Mouse (Mus musculus): ENCODE measurements around the gene Spata13. TPM values are rescaled to one million over a fixed set of nuclear protein-coding genes. Genes with fewer than 3 reads are reported as not detected.

Gene Spata13
- total and polyA plus RNA-seq, 2 experiments from 2014 or later, result 16.5 to 34.1 TPM

DNA sequence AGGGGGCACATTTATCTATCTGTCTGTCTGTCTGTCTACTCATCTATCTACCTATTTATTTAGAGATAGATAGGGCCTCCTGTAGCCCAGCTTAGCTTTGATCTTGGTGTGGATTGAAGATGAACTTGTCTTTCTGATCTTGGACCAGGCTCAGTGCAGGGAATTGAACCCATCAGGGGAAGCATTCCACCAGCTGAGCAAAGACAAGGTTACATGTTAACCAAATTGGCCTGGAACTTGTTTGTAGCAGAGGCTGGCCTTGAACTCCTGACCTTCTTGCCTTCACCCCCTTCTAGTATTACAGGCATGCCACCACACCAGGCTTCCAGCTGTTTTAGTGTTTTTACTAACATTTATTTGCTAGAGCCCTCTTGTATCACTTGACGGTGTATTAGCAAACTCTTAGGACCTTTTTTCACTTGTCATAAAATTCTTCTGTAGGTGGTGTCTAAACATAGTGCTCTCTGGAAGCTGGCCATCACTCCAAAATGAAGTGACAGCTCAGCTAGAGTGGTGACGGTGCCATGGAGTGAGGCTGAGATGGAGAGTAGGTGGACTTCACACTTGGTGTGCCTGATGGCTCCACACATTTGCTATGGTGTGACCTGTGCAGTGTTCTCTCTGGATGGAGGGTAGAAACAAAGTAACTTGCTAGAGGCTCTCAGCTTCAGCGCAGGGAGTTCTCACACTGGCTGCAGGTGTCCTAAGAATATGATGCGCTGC is 163.0 kb downstream of the Spata13 start:
- ATAC-seq (no peak), DNase-seq (ENCODE audit: low spot score) (no peak)
- Histone ChIP-seq H3K9ac (replicated peaks; ENCODE audit: low read length) (no peak overlapping the region), H3K27ac (no peak overlapping the region), H3K4me3 (ENCODE audit: low read length) (no peak overlapping the region), H3K36me3 (ENCODE audit: insufficient read depth, low read length) (peaks cover 7% of the 10 kb centered on the region; the same call in 1 of the 2 replicates), H3K4me2 (ENCODE audit: low read depth, low read length) (no peak overlapping the region), H3K9me3 (ENCODE audit: low read length) (no peaks in the 10 kb centered on the region), H3K4me1 (ENCODE audit: insufficient read depth, low read length) (no peaks in the 10 kb centered on the region), H3K27me3 (ENCODE audit: insufficient read depth, low read length) (no peaks in the 10 kb centered on the region)
- no peak for TF ChIP-seq CTCF (IDR thresholded peaks at IDR 0.05; ENCODE audit: low read depth)
- 84% methylated on average over 4 of the region's 4 CpGs for WGBS

DNA sequence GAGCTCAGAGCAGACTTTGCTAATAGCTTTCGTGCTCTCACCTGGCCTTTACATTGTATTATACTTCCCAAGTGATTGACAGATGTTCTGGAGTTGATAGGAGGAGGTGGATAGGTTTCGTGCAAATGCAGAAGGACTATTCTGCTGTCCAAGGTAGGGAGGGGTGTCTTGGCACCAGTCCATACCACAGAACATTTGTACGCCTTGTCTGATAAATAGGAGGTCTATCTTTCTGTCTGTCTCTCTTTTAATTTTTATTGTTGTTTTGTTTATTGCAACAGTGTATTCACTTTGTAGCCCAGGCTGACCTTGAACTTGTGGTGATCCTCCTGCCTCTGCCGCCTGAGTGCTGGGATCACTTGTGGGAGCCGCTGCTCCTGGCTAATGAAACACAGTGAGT is 163.8 kb downstream of the Spata13 start:
- Histone ChIP-seq H3K4me1 (ENCODE audit: insufficient read depth, low read length) (no peaks in the 10 kb centered on the region), H3K4me2 (ENCODE audit: low read depth, low read length) (no peak overlapping the region), H3K36me3 (ENCODE audit: insufficient read depth, low read length) (peaks cover 10% of the 10 kb centered on the region; the same call in 1 of the 2 replicates), H3K4me3 (ENCODE audit: low read length) (no peak overlapping the region), H3K27me3 (ENCODE audit: insufficient read depth, low read length) (no peaks in the 10 kb centered on the region), H3K9me3 (ENCODE audit: low read length) (no peaks in the 10 kb centered on the region), H3K9ac (replicated peaks; ENCODE audit: low read length) (no peak overlapping the region), H3K27ac (no peak overlapping the region)
- WGBS, result 91% methylated on average over 5 of the region's 5 CpGs
- DNase-seq (ENCODE audit: low spot score), result no peak
- ATAC-seq, result no peak
- TF ChIP-seq CTCF (IDR thresholded peaks at IDR 0.05; ENCODE audit: low read depth), result no peak

- ATAC-seq (no peak), DNase-seq (ENCODE audit: low spot score) (no peak)
- 94% methylated on average over 4 of the region's 4 CpGs for WGBS
- no peak overlapping the region for H3K9ac ChIP-seq (replicated peaks; ENCODE audit: low read length)
- no peaks in the 10 kb centered on the region for H3K9me3 ChIP-seq (ENCODE audit: low read length)
- H3K36me3 ChIP-seq (ENCODE audit: insufficient read depth, low read length), result peaks cover 12% of the 10 kb centered on the region; the same call in 1 of the 2 replicates
- H3K4me3 ChIP-seq (ENCODE audit: low read length), result no peak overlapping the region
- no peak overlapping the region for H3K27ac ChIP-seq
- H3K27me3 ChIP-seq (ENCODE audit: insufficient read depth, low read length), result no peaks in the 10 kb centered on the region
- no peak for TF ChIP-seq CTCF (IDR thresholded peaks at IDR 0.05; ENCODE audit: low read depth)
- no peaks in the 10 kb centered on the region for H3K4me1 ChIP-seq (ENCODE audit: insufficient read depth, low read length)
- H3K4me2 ChIP-seq (ENCODE audit: low read depth, low read length), result no peak overlapping the region
These were observed 164.9 kb downstream of the Spata13 start for GRCm38 (mm10) chr14:60798721-60799120.

- H3K27me3 ChIP-seq (ENCODE audit: insufficient read depth, low read length), result no peaks in the 10 kb centered on the region
- no peak overlapping the region for H3K27ac ChIP-seq
- peak; percentile 87 for DNase-seq (ENCODE audit: low spot score)
- 57% methylated on average over 9 of the region's 9 CpGs for WGBS
- no peak overlapping the region for H3K4me3 ChIP-seq (ENCODE audit: low read length)
- H3K36me3 ChIP-seq (ENCODE audit: insufficient read depth, low read length), result peaks cover 12% of the 10 kb centered on the region; the same call in 1 of the 2 replicates
- H3K9ac ChIP-seq (replicated peaks; ENCODE audit: low read length), result no peak overlapping the region
- H3K4me1 ChIP-seq (ENCODE audit: insufficient read depth, low read length), result no peaks in the 10 kb centered on the region
- no peak overlapping the region for H3K4me2 ChIP-seq (ENCODE audit: low read depth, low read length)
- TF ChIP-seq CTCF (IDR thresholded peaks at IDR 0.05; ENCODE audit: low read depth), result peak; percentile 75
- 0 out of 2 replicates have a peak, but pooled peaks have one; percentile 24 for ATAC-seq
- H3K9me3 ChIP-seq (ENCODE audit: low read length), result no peaks in the 10 kb centered on the region
These were observed 166.2 kb downstream of the Spata13 start for GRCm38 (mm10) chr14:60799762-60800728.

DNA sequence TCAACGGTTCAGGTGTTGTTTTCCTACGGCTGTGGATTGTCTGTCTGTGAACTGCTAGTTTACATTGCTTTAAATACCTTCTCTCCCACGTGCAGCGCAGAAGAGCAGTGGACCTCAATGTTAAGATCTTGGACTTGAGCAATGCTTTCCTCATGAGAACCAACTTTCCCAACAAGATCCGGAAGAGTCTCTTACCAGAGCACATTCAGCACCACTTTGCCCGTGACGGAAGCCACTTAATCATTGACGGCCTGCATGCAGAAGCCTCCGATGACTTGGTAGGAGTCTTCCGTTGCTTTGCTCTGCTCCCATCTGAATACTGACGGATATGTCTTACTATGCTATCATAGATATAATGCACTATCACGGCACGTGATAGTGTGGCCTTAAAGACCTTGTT is 168.2 kb downstream of the Spata13 start:
- H3K27me3 ChIP-seq (ENCODE audit: insufficient read depth, low read length), result no peaks in the 10 kb centered on the region
- WGBS, result 97% methylated on average over 13 of the region's 13 CpGs
- H3K4me2 ChIP-seq (ENCODE audit: low read depth, low read length), result no peak overlapping the region
- peaks cover 12% of the 10 kb centered on the region; the same call in 1 of the 2 replicates for H3K36me3 ChIP-seq (ENCODE audit: insufficient read depth, low read length)
- no peak overlapping the region for H3K27ac ChIP-seq
- H3K4me1 ChIP-seq (ENCODE audit: insufficient read depth, low read length), result no peaks in the 10 kb centered on the region
- H3K4me3 ChIP-seq (ENCODE audit: low read length), result no peak overlapping the region
- no peak overlapping the region for H3K9ac ChIP-seq (replicated peaks; ENCODE audit: low read length)
- DNase-seq (ENCODE audit: low spot score) (no peak), ATAC-seq (no peak)
- no peaks in the 10 kb centered on the region for H3K9me3 ChIP-seq (ENCODE audit: low read length)
- TF ChIP-seq CTCF (IDR thresholded peaks at IDR 0.05; ENCODE audit: low read depth), result no peak

DNA sequence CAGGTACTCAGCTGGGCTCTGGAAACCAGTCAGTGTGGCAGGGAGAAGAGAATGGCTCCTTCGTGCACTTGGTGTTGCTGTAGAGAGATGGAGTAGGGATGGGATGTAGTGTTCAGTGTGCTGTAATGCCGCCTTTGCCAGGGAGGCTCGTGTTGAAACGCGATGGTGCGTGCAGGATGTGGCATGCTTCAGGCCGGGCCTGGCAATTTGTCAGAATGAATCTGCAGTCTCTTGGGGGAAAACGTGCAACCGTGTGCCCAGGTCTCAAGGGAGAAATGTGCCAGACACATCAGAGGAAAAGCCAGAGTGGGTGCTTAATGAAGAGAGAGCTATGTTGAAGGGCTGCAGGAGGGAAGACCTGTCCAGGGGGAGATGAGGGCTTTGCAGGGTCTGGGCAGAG is 171.2 kb downstream of the Spata13 start:
- DNase-seq (ENCODE audit: low spot score), result peak; percentile 6
- H3K4me2 ChIP-seq (ENCODE audit: low read depth, low read length), result no peak overlapping the region
- H3K4me1 ChIP-seq (ENCODE audit: insufficient read depth, low read length), result no peaks in the 10 kb centered on the region
- H3K27me3 ChIP-seq (ENCODE audit: insufficient read depth, low read length), result no peaks in the 10 kb centered on the region
- H3K9me3 ChIP-seq (ENCODE audit: low read length), result no peaks in the 10 kb centered on the region
- TF ChIP-seq CTCF (IDR thresholded peaks at IDR 0.05; ENCODE audit: low read depth), result no peak
- peaks cover 12% of the 10 kb centered on the region; the same call in 1 of the 2 replicates for H3K36me3 ChIP-seq (ENCODE audit: insufficient read depth, low read length)
- no peak overlapping the region for H3K4me3 ChIP-seq (ENCODE audit: low read length)
- H3K9ac ChIP-seq (replicated peaks; ENCODE audit: low read length), result no peak overlapping the region
- H3K27ac ChIP-seq, result no peak overlapping the region
- no peak for ATAC-seq
- WGBS, result 87% methylated on average over 9 of the region's 9 CpGs
